Mouse (Mus musculus): ENCODE results near the gene Foxg1.

DNA sequence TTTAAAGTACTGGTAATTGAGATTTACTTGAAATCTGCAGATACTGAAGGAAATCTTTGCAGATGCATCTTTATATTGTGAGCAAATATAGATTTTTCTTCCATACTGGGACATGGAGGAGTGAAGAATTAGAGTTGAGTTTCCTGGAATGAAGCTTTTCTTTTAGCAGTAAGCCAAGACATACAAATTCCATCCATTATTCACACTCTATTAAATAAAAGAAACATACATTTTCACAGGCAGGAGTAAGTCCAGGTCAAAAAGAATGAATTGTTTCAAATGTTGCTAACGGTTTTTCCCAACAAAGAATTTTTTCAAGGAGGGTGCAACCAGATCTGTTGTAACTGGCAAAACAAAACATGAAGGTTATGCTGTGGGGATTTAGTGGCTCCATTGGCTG, 17.2 kb downstream of the Foxg1 start:
- TF ChIP-seq POLR2A (IDR thresholded peaks at IDR 0.05; ENCODE audit: low read depth, low read length) (no peak), CTCF (IDR thresholded peaks at IDR 0.05; ENCODE audit: extremely low read depth, insufficient read depth, insufficient read length, insufficient replicate concordance) (no peak)

Measured in spleen, adult 2 months (tissue).